Mouse (Mus musculus) intestine, postnatal 0 days (tissue): Measurements from ENCODE around the gene Gria4. TPM values are rescaled to one million over a fixed set of nuclear protein-coding genes. Genes with fewer than 3 reads are reported as not detected.

Source experiments
- ATAC-seq: fragments of 200-750 bp; cut with Nextera tagmentation; 2 replicates; pipeline ENCODE4 v1.8.0; 2017; ENCODE audit warnings: mild to moderate bottlenecking, moderate TSS enrichment, moderate library complexity
- H3K27ac ChIP-seq: fragments of 300-500 bp; sonication (generic); 2 replicates; pipeline ENCODE4 v1.5.1; 2014; ENCODE audit warnings: mild to moderate bottlenecking, low read depth, low read length, moderate library complexity
- H3K27me3 ChIP-seq: fragments of 300-500 bp; sonication (generic); replicated peaks from 2 replicates; pipeline ENCODE4 v1.6.1; 2014; ENCODE audit warnings: low read length, mixed read lengths; ENCODE audit not compliant: control insufficient read depth, insufficient read depth
- H3K36me3 ChIP-seq: fragments of 300-500 bp; sonication (generic); 2 replicates; pipeline ENCODE4 v1.6.1; 2014; ENCODE audit warnings: mild to moderate bottlenecking, moderate library complexity; ENCODE audit not compliant: control insufficient read depth, insufficient read depth
- H3K4me1 ChIP-seq: fragments of 300-500 bp; sonication (generic); replicated peaks from 2 replicates; pipeline ENCODE4 v1.6.1; 2014; ENCODE audit warnings: antibody characterized with exemption, low read length, mixed read lengths; ENCODE audit not compliant: control insufficient read depth, insufficient read depth
- H3K4me2 ChIP-seq: fragments of 300-500 bp; sonication (generic); replicated peaks from 2 replicates; pipeline ENCODE4 v1.6.1; 2014; ENCODE audit warnings: low read depth, mild to moderate bottlenecking, moderate library complexity
- H3K4me3 ChIP-seq: fragments of 300-500 bp; sonication (generic); 2 replicates; pipeline ENCODE4 v1.5.1; 2014; ENCODE audit warnings: low read depth, low read length
- H3K9ac ChIP-seq: fragments of 300-500 bp; sonication (generic); 2 replicates; pipeline ENCODE4 v1.6.1; 2014; ENCODE audit warnings: mild to moderate bottlenecking, low read depth, low read length
- H3K9me3 ChIP-seq: fragments of 300-500 bp; sonication (generic); 2 replicates; pipeline ENCODE4 v1.6.1; 2016; ENCODE audit warnings: mixed run types; ENCODE audit not compliant: control insufficient read depth
- CTCF ChIP-seq: sonication (generic); IDR thresholded peaks from 2 replicates; pipeline ENCODE4 v1.5.1; 2016; ENCODE audit warnings: low read depth, mild to moderate bottlenecking, control low read depth, antibody characterized with exemption, moderate library complexity
- WGBS: fragments of 180-500 bp; shearing (Covaris S2); extraction: QIAGEN DNeasy Blood & Tissue Kit; methylation state at CpG from one replicate; pipeline ENCODE4 v1.1.7; 2014; 5-methylcytosine and 5-hydroxymethylcytosine counted together
- microRNA-seq: library from miRNA; unstranded; fragments of <30 nt; microRNA quantifications from one replicate; pipeline ENCODE4, GENCODE M21; 2016
- polyA plus RNA-seq: library from polyadenylated mRNA; unstranded; fragments of >200 nt; fragmentation: Nextera tagmentation; extraction: Ambion mirVana; gene quantifications from 2 replicates; pipeline ENCODE4 v1.2.1, GENCODE M21; 2015

Gene Gria4
- polyA plus RNA-seq, 1 experiment from 2014 or later: 1.3 TPM

GRCm38 (mm10) chr9:4376640-4377120 lies 419.4 kb downstream of the Gria4 start:
- Histone ChIP-seq H3K9me3 (no peaks in the 10 kb centered on the region), H3K9ac (peak overlapping the region; percentile 40), H3K4me3 (peak overlapping the region; percentile 75), H3K36me3 (no peaks in the 10 kb centered on the region), H3K27ac (peak overlapping the region; percentile 68), H3K4me1 (no peaks in the 10 kb centered on the region), H3K4me2 (peak overlapping the region; percentile 74), H3K27me3 (no peaks in the 10 kb centered on the region)
- ATAC-seq: peak; percentile 93
- under 1% methylated on average over 15 of the region's 15 CpGs for WGBS
- no peak for TF ChIP-seq CTCF

DNA sequence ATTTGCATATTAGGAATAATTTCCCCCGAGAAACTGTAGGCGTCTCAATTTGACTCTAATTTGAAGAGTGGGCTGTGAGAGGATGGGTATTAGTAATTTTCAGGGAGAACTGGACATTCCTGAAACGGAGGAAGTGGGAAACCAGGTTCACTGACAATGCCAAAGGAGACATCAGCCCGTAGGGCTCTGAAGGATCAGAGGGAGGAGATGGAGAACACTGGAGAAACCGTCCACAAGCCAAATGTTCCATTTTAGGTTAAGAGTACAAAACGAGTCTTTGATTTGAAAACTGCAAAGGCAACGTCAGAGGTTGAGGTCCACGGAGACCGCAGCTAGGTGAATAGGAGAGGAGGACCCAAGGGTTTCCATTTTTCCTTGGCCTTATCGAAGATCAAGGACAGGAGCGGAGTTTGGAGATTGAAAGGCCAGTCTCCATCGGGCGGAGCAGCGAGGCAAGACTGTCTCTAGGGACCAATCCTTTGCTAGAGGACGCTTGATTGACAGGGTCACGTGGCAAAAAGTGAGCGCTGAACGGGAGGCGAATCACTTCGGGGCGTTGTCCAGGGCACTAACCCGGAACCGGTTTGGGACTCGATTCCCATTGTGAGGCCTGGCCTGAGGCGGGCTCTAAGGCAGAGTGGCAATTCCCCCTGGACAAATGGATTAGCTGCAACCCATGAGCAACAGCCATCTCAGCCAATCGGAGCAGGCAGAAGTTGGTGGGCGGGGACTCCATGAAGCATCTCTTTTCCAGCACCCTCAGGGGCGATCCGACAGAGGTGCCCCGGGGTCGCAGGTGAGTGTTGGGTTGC lies 420.0 kb downstream of the Gria4 start, which contains the start of gene Msantd4:
Gene Msantd4 (plus strand): TSS at position 735 of the 812 bp plus-strand sequence.
- H3K27ac ChIP-seq: peak within 1 kb of the TSS; percentile 70
- peak; percentile 10; the same call in 1 of the 2 replicates for TF ChIP-seq CTCF
- H3K4me3 ChIP-seq: peak within 1 kb of the TSS; percentile 75
- H3K36me3 ChIP-seq: no peaks in the 10 kb centered on the region
- no peaks in the 10 kb centered on the region for H3K4me1 ChIP-seq
- no peaks in the 10 kb centered on the region for H3K9me3 ChIP-seq
- 3% methylated on average over 31 of the region's 31 CpGs for WGBS
- no peaks in the 10 kb centered on the region for H3K27me3 ChIP-seq
- H3K4me2 ChIP-seq: peak within 1 kb of the TSS; percentile 74
- peak within 1 kb of the TSS; percentile 40 for H3K9ac ChIP-seq
- peak; percentile 100 for ATAC-seq

Small RNA genes lying within 50 kb of the gene (microRNA-seq; reads per million reads assigned to microRNA genes)
- not detected for gene Gm23811
- gene Gm23992: not detected
